Mouse (Mus musculus) embryonic facial prominence, embryonic 11.5 days (tissue): ENCODE measurements at regions not wholly inside any gene's neighbourhood (a gene's known extent, or its start where the extent isn't known, plus 50 kb on each side); places are given as distances from the start of the nearest gene placed in this dataset.

Source experiments
- ATAC-seq: fragments of 200-750 bp; cut with Nextera tagmentation; replicated peaks from 2 replicates; pipeline ENCODE4 v1.8.0; 2017; ENCODE audit warnings: low read depth; ENCODE audit not compliant: insufficient number of reproducible peaks, low FRiP score, low TSS enrichment
- DNase-seq: peaks from one replicate; pipeline ENCODE4 v3.0.0-alpha.2; 2015; ENCODE audit warnings: low spot score
- H3K27ac ChIP-seq: fragments of 300-500 bp; sonication (generic); replicated peaks from 2 replicates; pipeline ENCODE4 v1.5.1; 2014; ENCODE audit warnings: mild to moderate bottlenecking, low read depth, low read length, control low read depth
- H3K27me3 ChIP-seq: fragments of 300-500 bp; sonication (generic); 2 replicates; pipeline ENCODE4 v1.6.1; 2014; ENCODE audit warnings: mild to moderate bottlenecking, low read length, moderate library complexity, mixed read lengths; ENCODE audit not compliant: control insufficient read depth, insufficient read depth
- H3K36me3 ChIP-seq: fragments of 300-500 bp; sonication (generic); replicated peaks from 2 replicates; pipeline ENCODE4 v1.6.1; 2014; ENCODE audit warnings: low read depth, mild to moderate bottlenecking, low read length, moderate library complexity, mixed read lengths; ENCODE audit not compliant: control insufficient read depth, insufficient read depth
- H3K4me1 ChIP-seq: fragments of 300-500 bp; sonication (generic); 2 replicates; pipeline ENCODE4 v1.6.1; 2014; ENCODE audit warnings: low read length, mixed read lengths; ENCODE audit not compliant: control insufficient read depth, insufficient read depth
- H3K4me2 ChIP-seq: fragments of 300-500 bp; sonication (generic); 2 replicates; pipeline ENCODE4 v1.6.1; 2014; ENCODE audit warnings: low read depth, mild to moderate bottlenecking, control low read depth, low read length, moderate library complexity
- H3K4me3 ChIP-seq: fragments of 300-500 bp; sonication (generic); 2 replicates; pipeline ENCODE4 v1.5.1; 2014; ENCODE audit warnings: low read depth, low read length, control low read depth
- H3K9ac ChIP-seq: fragments of 300-500 bp; sonication (generic); replicated peaks from 2 replicates; pipeline ENCODE4 v1.6.1; 2014; ENCODE audit warnings: mild to moderate bottlenecking, control low read depth, low read length
- H3K9me3 ChIP-seq: fragments of 300-500 bp; sonication (generic); replicated peaks from 2 replicates; pipeline ENCODE4 v1.6.1; 2016; ENCODE audit warnings: mild to moderate bottlenecking, low read length, inconsistent platforms, mixed read lengths; ENCODE audit not compliant: control insufficient read depth
- WGBS: fragments of 180-500 bp; shearing (Covaris S2); extraction: QIAGEN DNeasy Blood & Tissue Kit; methylation state at CpG from one replicate; pipeline ENCODE4 v1.1.7; 2014; 5-methylcytosine and 5-hydroxymethylcytosine counted together

GRCm38 (mm10) chr14:25180126-25180525 lies 278.9 kb upstream of the Zmiz1 start:
- DNase-seq (no peak), ATAC-seq (no peak)
- no peak overlapping the region for H3K4me3 ChIP-seq
- 79% methylated on average over 9 of the region's 9 CpGs for WGBS
- H3K27me3 ChIP-seq: no peaks in the 10 kb centered on the region
- H3K36me3 ChIP-seq: no peaks in the 10 kb centered on the region
- no peak overlapping the region for H3K4me2 ChIP-seq
- no peaks in the 10 kb centered on the region for H3K4me1 ChIP-seq
- no peaks in the 10 kb centered on the region for H3K9me3 ChIP-seq
- no peak overlapping the region for H3K9ac ChIP-seq
- H3K27ac ChIP-seq: no peak overlapping the region

- Histone ChIP-seq H3K9ac (no peak overlapping the region), H3K4me1 (peaks cover 2% of the 10 kb centered on the region; the same call in 1 of the 2 replicates), H3K36me3 (no peaks in the 10 kb centered on the region), H3K9me3 (no peaks in the 10 kb centered on the region), H3K4me2 (no peak overlapping the region), H3K4me3 (no peak overlapping the region), H3K27me3 (no peaks in the 10 kb centered on the region), H3K27ac (no peak overlapping the region)
- WGBS: 31% methylated on average over 2 of the region's 2 CpGs
- ATAC-seq: no peak
- no peak for DNase-seq
Observed at GRCm38 (mm10) chr14:25181406-25181805, 277.6 kb upstream of the Zmiz1 start.

- no peaks in the 10 kb centered on the region for H3K27me3 ChIP-seq
- H3K9ac ChIP-seq: no peak overlapping the region
- H3K4me1 ChIP-seq: peaks cover 2% of the 10 kb centered on the region; the same call in 1 of the 2 replicates
- no peak overlapping the region for H3K4me2 ChIP-seq
- H3K36me3 ChIP-seq: no peaks in the 10 kb centered on the region
- H3K27ac ChIP-seq: no peak overlapping the region
- no peak for ATAC-seq
- no peaks in the 10 kb centered on the region for H3K9me3 ChIP-seq
- WGBS: 73% methylated on average over 5 of the region's 5 CpGs
- H3K4me3 ChIP-seq: no peak overlapping the region
- DNase-seq: no peak
Observed at GRCm38 (mm10) chr14:25184042-25184441, 274.9 kb upstream of the Zmiz1 start.

GRCm38 (mm10) chr14:25184875-25185274 lies 274.1 kb upstream of the Zmiz1 start:
- H3K4me1 ChIP-seq: peaks cover 2% of the 10 kb centered on the region; the same call in 1 of the 2 replicates
- H3K36me3 ChIP-seq: no peaks in the 10 kb centered on the region
- no peaks in the 10 kb centered on the region for H3K27me3 ChIP-seq
- 100% methylated on average over 1 of the region's 1 CpGs for WGBS
- ATAC-seq (no peak), DNase-seq (no peak)
- H3K9me3 ChIP-seq: no peaks in the 10 kb centered on the region
- no peak overlapping the region for H3K4me2 ChIP-seq
- no peak overlapping the region for H3K4me3 ChIP-seq
- H3K27ac ChIP-seq: no peak overlapping the region
- no peak overlapping the region for H3K9ac ChIP-seq

- Histone ChIP-seq H3K4me3 (no peak overlapping the region), H3K36me3 (no peaks in the 10 kb centered on the region), H3K27ac (no peak overlapping the region), H3K9ac (no peak overlapping the region), H3K9me3 (no peaks in the 10 kb centered on the region), H3K4me1 (peaks cover 2% of the 10 kb centered on the region; the same call in 1 of the 2 replicates), H3K27me3 (no peaks in the 10 kb centered on the region), H3K4me2 (no peak overlapping the region)
- WGBS: 53% methylated on average over 10 of the region's 10 CpGs
- DNase-seq (peak; percentile 38), ATAC-seq (no peak)
Observed at GRCm38 (mm10) chr14:25185556-25185958, 273.4 kb upstream of the Zmiz1 start.

- no peak for ATAC-seq
- H3K4me1 ChIP-seq: peaks cover 2% of the 10 kb centered on the region; the same call in 1 of the 2 replicates
Observed at GRCm38 (mm10) chr14:25185959-25186771, 272.8 kb upstream of the Zmiz1 start.

GRCm38 (mm10) chr14:25187715-25188114 lies 271.3 kb upstream of the Zmiz1 start:
- no peak for ATAC-seq
- WGBS: 97% methylated on average over 5 of the region's 5 CpGs

More at GRCm38 (mm10) chr14:25185959-25186771, 272.8 kb upstream of the Zmiz1 start:
- no peak overlapping the region for H3K4me3 ChIP-seq
- no peaks in the 10 kb centered on the region for H3K36me3 ChIP-seq
- H3K27ac ChIP-seq: no peak overlapping the region
- H3K4me2 ChIP-seq: no peak overlapping the region
- peak; percentile 28 for DNase-seq
- H3K27me3 ChIP-seq: no peaks in the 10 kb centered on the region
- no peaks in the 10 kb centered on the region for H3K9me3 ChIP-seq
- WGBS: 40% methylated on average over 14 of the region's 14 CpGs
- no peak overlapping the region for H3K9ac ChIP-seq

GRCm38 (mm10) chr14:25189256-25189655 lies 269.7 kb upstream of the Zmiz1 start:
- no peak overlapping the region for H3K27ac ChIP-seq
- DNase-seq: no peak
- 87% methylated on average over 5 of the region's 5 CpGs for WGBS
- no peaks in the 10 kb centered on the region for H3K36me3 ChIP-seq
- no peak overlapping the region for H3K9ac ChIP-seq
- ATAC-seq: no peak
- no peaks in the 10 kb centered on the region for H3K9me3 ChIP-seq
- H3K4me3 ChIP-seq: no peak overlapping the region
- H3K4me1 ChIP-seq: peaks cover 2% of the 10 kb centered on the region; the same call in 1 of the 2 replicates
- H3K4me2 ChIP-seq: no peak overlapping the region
- no peaks in the 10 kb centered on the region for H3K27me3 ChIP-seq

More at GRCm38 (mm10) chr14:25187715-25188114, 271.3 kb upstream of the Zmiz1 start:
- Histone ChIP-seq H3K27me3 (no peaks in the 10 kb centered on the region), H3K27ac (no peak overlapping the region), H3K9ac (no peak overlapping the region), H3K4me1 (peaks cover 2% of the 10 kb centered on the region; the same call in 1 of the 2 replicates), H3K9me3 (no peaks in the 10 kb centered on the region), H3K36me3 (no peaks in the 10 kb centered on the region), H3K4me3 (no peak overlapping the region), H3K4me2 (no peak overlapping the region)
- DNase-seq: no peak
